Mouse (Mus musculus): ENCODE results near the gene Flrt2. TPM values are rescaled to one million over a fixed set of nuclear protein-coding genes. Genes with fewer than 3 reads are reported as not detected.
"Not testable (repeated sequence)": the region's sequence is repeated elsewhere in the genome, so short reads cannot be mapped to it uniquely, and the experiment has no call there.

Flrt2 gene
- 10 to 100 TPM; 36.3 to 43.8 (median 40.3) TPM for total RNA-seq (2022)

- DNase-seq (ENCODE audit: low spot score in 2 of 2): peak; percentile 24 to 34
These were observed at the start of gene Flrt2 for GRCm38 (mm10) chr12:95691961-95692767. Gene Flrt2 (plus strand): TSS chr12:95692226.

DNA sequence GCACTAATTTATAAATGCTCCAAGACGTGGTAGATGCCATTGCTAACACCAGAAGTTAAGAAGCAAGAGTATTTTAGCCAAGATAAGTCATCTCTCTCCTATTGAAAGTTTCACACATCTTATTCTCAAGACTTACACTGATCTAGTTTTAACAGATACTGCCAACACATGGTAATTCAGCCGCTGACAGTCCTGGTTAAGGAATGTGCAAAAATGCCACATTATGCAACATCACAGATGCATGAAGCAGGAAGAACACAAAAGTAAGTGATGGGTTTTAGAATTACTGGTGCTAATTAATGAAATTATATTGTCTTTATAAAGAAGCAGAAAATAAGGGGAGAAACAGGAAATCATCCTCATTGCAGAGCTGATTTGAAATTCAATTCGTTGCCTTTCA, 49.8 kb upstream of the Flrt2 start:
- peak in 1 of 2 experiments; percentile 4 for DNase-seq (ENCODE audit: low spot score in 2 of 2)

GRCm38 (mm10) chr12:95647179-95647578, 44.8 kb upstream of the Flrt2 start:
- DNase-seq (ENCODE audit: low spot score in 2 of 2): not testable (repeated sequence)

DNA sequence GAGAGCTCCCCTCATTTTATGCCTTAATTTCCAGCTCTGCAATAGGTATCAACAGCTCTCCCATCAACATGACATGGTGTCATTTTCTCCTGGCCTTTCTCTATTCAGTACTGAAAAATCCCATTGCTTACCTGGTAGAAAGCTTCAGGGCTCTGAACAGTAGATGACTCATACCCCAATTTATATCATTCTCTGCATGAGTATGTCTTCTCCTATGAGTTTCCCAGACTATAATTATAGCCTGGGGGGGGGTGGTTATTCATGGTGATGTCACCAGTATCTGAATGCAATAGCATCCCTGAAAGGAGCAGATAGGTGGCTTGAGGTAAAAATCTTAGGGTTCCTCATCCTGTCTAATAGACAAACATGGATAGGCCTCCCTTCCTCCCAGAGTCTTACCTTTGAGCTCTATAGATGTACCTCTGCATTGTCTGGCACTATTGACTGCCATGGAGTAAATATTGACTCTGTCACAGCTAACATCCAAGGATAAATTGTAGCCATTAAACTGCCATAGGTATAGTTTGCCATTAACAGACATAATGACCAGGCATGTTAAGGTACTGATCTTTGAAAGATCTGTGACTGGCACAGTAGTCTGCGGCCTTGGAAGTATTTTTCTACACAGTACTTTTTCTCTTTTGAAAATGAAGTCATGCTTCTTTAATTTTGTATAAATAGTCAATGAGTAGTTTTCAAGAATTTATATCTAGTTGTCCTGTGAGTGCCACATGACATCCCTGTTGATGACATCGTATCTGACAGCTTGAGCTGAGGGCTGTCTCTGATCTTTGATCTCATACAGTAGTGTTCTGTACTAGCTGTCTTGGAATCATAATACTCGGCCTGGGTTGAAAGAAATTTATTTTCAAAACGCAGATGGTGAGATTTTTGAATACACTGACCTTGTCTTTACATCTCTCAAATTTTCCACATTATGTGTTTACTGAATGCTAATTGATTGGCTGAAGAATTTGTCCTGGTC, 39.6 kb upstream of the Flrt2 start:
- no peak for DNase-seq (ENCODE audit: low spot score in 2 of 2)

DNA sequence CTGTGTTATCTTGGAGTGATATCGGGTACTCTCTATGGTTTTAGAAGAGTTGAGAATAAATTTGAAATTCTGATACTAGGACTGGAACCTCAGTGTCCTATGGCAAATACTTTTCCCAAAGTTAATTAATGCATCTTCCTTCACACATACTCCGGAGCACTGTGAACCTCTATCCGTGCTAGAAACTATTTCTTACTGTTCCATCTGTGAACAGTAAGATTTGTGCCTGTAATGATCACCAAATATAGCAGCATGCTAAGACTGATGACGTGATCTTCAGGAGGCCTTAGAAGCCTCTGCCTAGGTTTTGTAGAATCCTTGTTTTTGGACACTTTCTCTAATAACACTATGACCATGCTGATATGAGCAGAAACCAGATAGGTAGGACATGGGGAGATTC, 35.4 kb upstream of the Flrt2 start:
- no peak for DNase-seq (ENCODE audit: low spot score in 2 of 2)

DNA sequence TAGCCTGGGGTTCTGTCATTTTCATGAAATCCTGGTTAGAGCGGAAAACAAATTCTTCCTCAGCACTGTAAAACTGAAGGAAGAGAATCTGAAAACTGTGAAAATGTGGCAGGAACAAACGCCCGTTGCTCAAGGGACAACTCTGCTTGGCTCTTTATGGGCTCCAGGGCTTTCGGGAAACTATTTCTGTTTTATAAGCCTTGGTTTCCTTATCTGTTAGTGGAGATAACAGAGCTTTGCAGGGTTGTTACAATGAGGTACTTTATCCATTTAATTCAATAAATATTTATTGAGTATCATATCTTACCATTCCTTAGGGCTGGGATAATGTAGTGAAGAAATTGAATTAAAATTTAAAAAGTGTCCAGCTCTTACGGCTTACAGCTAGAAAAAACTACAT, 24.7 kb upstream of the Flrt2 start:
- no peak for DNase-seq (ENCODE audit: low spot score in 2 of 2)

DNA sequence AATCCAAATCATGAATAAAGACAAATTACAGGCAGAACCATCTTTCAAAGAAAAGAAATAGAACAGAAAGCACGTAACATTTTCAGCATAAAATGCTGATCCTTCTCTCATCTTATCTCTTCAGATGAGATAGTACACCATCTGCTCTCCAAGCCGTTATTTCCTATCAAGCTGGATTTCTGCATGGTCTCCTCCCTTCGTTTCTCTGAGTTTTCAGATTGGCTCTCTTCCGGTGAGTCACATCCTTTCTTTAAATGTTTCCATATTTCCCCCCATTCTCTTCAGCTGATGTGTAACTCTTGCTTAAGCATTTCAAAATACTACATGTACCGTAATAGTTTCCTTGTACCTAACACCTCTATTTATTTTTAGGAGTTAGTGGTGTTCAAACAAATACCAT, 16.3 kb upstream of the Flrt2 start:
- no peak for DNase-seq (ENCODE audit: low spot score in 2 of 2)

DNA sequence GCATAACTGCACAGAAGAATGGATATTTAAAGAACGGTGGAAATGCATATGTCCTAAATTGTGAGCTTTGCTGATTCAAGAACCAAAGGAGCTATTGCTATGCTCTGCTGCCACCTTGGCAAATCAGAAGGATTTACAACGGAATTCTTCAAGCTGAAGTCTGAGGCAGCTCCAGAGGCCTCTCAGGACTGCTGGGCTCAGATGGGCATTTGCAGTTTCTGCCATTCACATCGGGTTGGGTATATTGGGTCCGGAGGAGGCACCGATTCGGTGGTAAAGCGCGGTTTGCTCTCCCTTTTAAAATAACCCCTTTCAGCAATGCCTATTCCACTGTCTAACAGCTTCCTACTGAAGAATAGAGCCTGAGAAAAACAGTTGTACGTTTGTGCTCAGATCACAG, 1.2 kb upstream of the Flrt2 start:
- peak in 1 of 2 experiments; percentile 36 for DNase-seq (ENCODE audit: low spot score in 2 of 2)

DNA sequence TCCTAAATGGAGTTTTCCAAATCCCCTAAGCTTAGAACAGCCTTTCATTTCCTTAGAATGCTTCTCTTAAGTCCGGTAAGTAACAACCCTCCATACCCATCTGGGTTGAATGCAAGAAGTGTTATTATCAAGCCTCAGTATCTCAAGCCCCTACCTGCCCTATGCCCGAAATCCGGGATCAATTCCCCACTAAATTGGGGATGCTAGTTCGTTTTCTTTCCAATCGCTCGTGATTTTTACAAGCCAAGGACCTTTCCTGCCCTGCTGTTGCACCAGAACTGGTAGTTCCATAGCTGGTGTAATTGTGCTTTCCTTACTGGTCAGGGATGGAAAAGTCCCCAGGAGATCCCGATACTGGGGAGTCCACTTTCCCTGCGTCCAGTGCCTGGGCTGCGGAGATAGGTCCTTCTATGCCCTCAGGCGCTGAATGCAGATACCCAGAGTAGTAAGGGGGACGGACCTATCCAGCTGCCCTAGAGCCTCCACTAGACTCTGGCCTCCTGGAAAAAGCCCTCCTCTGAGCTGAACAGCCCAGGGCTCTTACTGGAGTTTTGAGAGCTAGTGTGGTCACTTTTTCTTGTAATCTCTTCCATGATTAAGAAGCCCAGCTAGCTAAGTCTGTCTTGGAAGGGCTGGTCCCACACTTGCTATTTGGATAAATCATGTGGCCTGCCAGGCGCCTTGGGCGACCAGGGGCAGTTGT, 1.1 kb downstream of the Flrt2 start:
- DNase-seq (ENCODE audit: low spot score in 2 of 2): no peak

DNA sequence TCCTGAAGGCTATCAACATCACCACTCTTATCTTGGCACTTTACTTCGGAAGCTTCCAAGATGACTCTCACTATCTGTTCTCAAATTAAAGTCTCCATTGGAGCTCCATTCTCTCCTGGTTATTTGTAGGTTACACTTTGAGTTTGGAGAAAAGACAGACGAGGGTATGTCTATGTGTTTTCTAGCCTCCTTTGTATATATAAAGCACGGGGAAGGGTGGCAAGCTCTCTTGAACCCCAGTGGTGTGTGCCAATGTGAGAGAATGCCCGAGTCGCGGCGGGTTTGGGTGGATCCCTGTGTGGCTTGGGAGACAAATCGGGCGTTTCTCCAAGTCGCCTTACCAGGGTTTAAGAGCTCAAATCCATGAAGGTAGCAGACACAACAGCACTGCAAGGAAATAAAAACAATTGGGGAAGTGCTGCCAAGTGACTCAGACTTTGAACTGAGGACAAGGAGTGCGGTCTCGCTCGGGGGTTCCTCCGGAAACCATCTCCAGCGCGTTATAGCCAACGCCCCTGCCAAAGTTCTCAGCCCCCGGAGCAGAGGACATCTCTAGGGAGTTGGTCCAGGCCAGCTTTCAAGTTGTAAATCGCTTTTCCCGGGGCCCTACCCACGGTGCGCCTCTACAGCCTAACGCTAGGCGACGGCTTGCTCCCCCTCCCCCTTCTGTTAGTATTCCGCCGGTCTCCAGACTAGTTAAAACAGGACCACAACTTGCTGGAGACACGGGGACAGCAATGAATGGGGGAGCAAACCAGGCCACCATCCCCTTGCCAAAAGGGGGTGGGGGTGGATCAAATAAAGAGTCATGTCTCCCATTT, 1.8 kb downstream of the Flrt2 start:
- peak; percentile 31 to 35 for DNase-seq (ENCODE audit: low spot score in 2 of 2)

DNA sequence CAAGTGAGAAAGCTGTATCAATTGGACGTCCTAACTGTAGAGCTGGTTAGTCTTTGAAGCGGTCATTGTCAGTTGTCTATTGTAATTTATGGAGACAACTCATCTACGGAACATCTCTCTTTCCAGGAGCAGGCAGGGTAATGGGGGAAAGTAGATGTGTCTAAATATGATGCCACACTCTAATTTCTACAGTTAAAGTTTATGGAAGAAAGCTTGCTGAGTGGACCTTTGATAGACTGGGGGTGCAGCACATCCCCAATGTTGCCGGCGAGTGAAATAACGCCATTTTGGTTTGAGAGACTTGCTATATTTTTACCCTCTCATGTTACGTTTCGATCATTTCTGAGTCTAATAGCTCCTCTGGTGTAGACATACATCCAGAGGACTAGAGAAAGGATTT, 2.5 kb downstream of the Flrt2 start:
- peak in 1 of 2 experiments; percentile 9 for DNase-seq (ENCODE audit: low spot score in 2 of 2)

DNA sequence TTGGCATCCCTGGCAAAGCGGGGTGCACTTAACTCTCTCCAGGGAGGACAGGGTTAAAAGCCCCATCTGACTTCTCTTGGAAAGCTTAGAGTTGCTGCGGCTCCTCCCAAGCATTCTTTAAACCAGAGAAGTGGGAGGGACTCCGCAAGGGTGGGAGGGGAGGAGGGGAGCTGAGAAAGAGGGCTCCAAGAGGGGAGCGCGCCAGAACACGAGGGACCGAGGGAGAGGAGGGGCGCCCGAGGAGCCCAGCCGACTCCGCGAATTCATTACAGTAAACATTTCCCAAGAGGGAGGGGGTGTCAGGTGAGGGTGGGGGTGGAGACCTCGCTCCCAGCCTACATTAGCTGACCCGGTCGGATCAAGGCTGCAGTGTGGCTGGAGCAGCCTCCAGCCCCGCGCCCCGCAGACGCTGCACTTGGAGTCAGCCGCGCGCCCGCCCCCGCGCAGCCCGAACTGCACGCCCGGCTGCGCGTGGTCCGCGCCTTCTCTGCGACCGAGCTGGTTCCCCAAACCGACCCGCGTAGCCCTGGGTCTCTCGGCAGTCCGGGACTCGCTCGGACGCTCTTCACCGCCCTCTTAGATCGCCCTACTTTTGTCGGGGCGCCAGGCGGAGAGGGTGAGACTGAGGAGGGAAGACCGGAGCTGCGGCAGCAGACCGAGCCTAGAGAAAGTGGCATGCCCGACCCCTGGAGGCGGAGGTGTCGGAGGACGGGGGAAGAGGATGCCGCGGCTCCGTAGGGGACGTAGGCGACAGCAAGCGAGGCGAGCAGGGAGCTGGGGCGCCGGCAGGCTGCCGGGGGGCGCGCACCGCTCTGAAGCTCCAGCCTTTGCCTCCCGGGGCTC, 3.2 kb downstream of the Flrt2 start:
- peak; percentile 64 to 69 for DNase-seq (ENCODE audit: low spot score in 2 of 2)

- no peak for DNase-seq (ENCODE audit: low spot score in 2 of 2)
These were observed 4.0 kb downstream of the Flrt2 start for GRCm38 (mm10) chr12:95695834-95696521.

- DNase-seq (ENCODE audit: low spot score in 2 of 2): peak in 1 of 2 experiments; percentile 20
These were observed 4.5 kb downstream of the Flrt2 start for GRCm38 (mm10) chr12:95696522-95697025.

DNA sequence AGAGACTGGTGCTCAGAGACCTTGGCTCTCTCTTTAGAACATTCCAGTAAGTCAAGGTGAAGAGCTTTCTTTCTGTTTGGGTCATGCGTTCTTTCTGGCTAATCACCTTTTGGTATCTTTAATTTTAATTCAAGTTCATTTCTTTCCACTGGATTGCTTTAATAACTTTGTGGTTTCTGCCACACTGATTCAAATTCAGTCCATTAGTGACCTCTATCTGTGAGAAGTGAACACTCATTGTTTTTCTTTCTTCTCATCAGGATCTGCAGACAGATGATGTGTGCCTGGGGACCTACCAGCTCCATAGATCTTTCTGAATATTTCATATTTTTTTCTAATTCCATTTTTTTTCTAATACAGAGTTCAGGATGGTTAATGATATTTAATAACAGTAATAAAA, 6.5 kb downstream of the Flrt2 start:
- no peak for DNase-seq (ENCODE audit: low spot score in 2 of 2)

GRCm38 (mm10) chr12:95700746-95701145, 8.7 kb downstream of the Flrt2 start:
- DNase-seq (ENCODE audit: low spot score in 2 of 2): no peak

- DNase-seq (ENCODE audit: low spot score in 2 of 2): no peak
These were observed 9.6 kb downstream of the Flrt2 start for GRCm38 (mm10) chr12:95701580-95701979.

GRCm38 (mm10) chr12:95705006-95705405, 13.0 kb downstream of the Flrt2 start:
- no peak for DNase-seq (ENCODE audit: low spot score in 2 of 2)

DNA sequence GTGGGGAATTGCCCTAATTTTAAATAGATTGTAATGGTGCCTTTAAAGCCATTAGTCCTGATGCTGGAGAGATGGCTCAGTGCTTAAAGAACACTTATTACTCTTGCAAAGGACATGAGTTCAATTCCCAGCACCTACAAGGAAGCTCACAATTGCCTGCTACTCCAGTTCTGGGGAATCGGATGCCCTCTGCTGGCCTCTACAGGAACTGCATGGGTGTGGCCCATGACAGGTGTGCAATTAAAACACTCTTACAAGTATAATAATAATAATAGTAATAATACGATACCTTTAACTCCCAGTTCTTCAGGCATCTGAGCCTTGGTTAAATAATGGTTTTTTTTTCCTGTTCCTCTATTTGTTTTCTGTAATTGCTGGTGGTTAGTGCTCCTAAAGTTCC, 31.2 kb downstream of the Flrt2 start:
- DNase-seq (ENCODE audit: low spot score in 2 of 2): no peak
